Mouse (Mus musculus) cortical plate, adult 2 months (tissue): ENCODE results near the gene Pofut1.

ENCODE experiments used
- CTCF ChIP-seq: fragments of 200-500 bp; IDR thresholded peaks from 2 replicates; pipeline ENCODE4 v1.5.1; 2011; ENCODE audit warnings: mild to moderate bottlenecking, control low read depth, low read length; ENCODE audit not compliant: insufficient read depth; ENCODE audit errors: extremely low read depth
- POLR2A ChIP-seq: fragments of 200-500 bp; IDR thresholded peaks from 2 replicates; pipeline ENCODE4 v1.6.1; 2011; ENCODE audit warnings: mild to moderate bottlenecking, low read length, control low read depth; ENCODE audit not compliant: insufficient read depth; ENCODE audit errors: extremely low read depth

DNA sequence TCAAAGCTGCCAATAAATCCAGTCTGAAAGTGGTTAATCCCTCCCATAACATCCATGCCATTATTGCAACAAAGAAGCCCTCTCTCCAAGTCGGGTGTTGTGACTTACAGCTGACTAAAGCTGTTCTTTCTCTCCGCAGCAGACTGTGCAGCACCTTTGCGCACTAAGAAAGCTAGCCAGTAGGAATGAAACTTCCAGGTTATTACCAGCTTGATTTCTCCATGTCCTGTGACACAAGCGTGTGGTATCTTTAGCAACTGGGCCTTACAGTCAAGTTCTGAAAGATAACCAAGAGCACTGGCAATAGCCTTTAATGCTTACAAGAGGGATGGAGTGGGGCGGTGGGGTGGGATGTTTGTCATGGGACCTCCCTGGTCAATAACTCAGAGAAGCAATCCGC, 42.6 kb downstream of the Pofut1 start:
- no peak for TF ChIP-seq CTCF
- TF ChIP-seq POLR2A, result no peak
